Mouse (Mus musculus) ovary, adult 18-20 months (tissue): ENCODE measurements around the gene Cfap58.

Experiments
- DNase-seq: peaks from one replicate; pipeline ENCODE4 v3.0.0; 2022; ENCODE audit warnings: low spot score, mixed read lengths

Gene Cfap58

DNA sequence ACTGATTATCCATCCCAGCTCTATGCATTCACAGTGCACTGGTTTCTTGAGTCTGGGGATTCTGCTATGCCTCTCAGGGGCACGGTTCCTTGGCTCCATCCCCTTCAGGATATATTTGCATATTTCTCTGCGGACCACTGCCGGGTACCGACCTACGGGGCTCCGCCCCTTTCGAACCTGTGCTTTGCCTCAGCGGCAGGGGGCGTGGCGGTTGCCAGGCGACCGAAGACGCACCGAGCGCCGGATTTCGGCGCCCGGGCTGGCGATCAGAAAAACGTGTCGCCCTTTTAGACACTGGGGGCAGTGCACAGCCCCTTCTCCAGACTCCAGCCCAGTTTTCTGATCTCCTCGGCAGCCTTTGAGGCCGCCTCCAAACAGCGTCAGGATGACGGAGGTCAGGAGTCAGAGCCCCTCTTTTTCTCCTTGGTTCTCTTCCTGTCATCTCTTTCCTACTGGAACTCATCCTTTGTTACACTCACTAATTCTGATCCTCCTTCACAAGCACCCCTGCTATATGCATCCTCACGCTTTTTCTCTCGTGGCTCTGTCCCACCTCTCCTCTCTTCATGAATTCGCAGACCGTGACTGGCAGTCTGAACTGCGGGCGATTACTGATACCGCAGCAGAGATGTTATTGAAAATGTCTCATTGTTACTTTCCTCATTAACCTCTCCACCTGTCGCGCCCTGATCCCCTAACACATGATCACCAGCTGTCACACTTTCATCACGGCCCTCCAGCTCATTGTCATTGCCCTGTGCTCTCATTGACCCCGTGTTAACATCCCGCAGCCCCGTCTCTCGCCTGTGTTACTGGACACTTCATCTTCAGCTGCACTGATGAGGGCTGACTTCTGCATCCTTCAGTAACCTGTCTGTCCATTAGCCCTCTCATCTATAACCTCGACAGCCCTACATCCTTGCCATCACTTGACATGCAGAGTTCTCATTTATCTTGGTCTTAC, at the start of gene Cfap58:
Cfap58 (plus strand) TSS at position 233 of the 964 bp plus-strand sequence.
- peak; percentile 39 for DNase-seq

DNA sequence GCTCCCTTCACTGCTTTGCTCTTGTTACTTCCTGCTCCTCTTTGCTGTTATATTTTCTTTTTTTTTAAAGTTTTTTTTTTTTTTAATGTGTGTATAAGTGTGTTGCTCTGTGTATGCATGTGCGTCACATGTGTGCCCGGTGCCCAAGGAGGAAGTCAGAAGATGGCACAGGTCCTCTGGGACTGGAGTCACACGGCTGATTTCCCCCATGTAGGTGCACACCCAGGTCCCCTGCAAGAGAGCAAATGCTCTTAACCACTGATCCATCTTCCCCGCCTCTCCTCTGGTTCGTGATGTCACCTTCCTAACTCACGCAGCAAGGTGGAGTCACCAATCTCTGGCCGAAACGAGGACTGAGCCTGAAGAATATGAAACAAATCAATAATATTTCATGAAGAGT, 49.4 kb upstream of the Cfap58 start:
- DNase-seq, result no peak

DNA sequence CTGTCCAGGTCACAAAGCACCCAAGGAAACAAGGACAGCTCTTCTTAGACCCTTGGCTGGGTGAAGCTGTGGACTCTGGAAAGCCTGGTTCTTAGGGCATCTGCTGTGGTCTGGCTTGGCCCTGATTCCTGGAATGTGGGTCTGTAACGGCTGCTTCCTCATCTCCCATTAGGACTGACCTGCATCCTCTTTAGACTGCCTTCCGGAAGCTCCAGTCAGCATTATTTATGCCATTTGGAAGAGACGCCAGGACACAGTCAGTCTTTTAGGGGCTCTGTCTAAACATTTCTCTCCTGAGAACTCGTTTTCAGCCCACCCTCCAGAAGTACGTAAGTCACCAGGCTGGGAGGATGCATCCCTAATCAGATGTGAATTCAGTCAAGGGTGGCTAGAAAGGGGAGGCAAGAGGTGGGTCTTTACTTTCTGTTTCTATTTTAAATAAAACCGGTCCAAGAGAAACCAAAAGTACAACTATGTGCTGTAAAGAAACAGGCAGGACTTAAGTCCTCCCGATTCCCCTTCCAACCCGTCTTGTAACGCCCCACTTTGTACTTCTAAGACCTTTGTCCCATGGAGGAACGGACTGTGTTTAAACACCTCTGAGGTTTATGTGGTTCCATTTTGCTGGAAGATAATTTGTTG, 46.9 kb upstream of the Cfap58 start:
- no peak for DNase-seq

DNA sequence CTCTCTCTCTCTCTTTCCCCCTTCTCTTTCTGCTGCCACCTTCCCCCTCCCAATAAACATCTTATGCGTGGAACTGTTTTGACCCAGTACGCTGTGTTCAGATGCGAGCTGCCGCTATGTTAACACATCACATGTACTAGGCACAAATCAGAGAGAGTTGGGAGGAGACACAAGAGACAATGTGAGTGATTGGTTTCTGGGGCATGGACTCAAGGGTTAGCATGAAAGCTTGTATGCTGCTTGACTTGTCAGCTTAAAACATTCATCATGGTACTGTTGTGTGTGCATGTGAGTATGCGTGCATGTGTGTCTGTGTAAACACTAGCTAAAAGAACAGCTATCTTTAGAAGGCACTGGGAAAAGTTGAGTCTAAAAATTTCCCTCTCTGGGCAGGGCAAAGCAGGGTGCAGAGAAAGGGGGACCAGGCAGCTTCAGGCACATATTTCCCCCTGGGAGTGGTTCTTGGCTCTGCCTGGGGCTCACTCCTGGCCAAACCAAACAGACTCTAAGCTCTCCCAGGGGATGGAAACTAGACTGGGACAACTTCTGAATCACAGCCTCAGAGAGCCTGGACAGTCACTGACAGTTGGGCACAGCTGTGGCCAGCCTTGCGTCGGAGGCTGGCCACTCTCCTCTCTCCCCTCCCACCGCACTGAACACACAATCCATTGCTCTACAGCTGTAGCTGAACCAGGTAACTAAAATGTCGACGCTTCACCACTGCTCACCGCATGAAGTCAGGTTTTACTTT, 45.7 kb upstream of the Cfap58 start:
- DNase-seq, result no peak

DNA sequence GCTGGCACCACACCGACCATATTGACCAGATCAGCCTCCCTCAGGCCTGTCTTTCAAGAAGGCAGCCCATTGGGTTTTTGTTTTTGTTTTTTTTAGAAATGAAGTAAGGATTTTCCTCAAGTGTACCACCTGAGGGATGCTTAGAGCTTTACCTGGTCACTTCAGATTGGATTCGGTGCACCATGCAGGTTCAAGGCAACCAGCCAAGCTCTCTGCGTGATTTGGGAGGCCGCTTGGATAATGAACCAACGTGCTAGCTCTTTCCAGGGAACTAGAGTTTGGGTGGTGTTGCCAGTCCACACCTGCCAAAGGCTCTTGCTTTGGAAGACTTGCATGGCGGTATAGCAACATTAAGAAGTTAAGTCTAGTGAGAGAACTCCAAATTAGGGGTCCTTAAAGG, 44.4 kb upstream of the Cfap58 start:
- DNase-seq, result no peak

DNA sequence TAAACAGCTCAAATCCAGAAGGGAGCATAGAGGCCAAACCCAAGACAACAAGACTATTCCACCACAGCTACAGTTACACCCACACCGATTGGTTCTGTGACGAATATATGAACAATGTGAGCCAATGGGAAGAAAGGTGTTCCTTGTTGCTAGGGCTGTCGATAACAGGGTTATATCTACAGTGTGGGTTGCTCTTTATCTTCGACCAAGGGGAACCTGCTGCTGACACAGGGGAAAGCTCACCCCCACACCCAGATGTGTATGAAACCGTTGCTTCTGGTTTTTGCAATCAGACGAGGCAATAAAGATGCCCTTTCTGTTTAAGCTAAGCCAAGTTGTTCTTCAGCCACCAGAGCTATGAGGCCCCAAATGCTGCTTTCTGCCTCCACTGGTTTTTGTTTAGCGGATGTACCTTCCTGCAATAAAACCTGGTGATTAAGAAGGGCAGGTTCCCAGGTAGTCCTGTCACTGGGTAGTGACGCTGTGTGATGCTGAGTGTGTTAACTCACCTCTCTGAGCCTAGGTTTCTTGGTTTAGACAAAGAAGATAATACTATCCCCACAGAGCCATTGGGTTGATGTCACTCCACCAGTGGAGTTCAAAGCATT, 38.9 kb upstream of the Cfap58 start:
- DNase-seq, result no peak

DNA sequence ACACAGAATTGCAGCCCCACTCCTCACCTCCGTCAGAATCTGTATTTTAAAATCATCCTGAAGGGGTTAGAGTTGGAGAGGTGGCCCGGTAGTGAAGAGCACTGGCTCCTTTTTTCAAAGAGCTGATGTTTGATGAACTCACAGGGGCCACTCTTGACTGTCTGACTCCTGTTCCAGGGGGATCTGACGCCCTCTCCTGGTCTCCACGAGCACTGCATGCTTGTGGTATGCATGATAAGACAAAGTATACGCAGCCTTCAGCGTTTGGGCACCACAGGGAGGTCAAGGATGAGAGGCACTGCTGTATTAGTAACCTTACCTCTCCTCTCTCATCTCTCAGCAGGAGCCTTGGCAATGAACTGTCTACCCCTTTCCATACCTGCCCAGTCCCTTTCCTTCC, 37.5 kb upstream of the Cfap58 start:
- DNase-seq, result no peak

DNA sequence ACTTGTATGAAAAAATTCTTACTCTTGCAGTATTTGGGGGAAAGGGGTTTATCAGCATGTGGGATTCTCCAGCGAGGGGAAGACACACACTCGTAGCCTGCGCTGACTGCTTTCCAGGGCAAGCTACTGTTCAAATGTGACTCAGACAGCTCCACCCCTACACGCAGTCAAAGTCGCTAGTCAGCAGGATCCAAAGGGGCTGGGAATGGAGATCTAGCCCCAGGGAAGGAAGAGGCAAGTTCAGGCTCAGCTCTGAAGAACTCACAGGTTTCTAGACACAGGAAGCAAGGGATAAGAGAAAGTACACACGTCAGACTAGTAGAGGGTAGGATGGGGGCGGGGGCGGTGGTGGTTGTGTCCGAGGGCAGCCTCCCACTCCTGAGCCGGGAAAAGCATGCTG, 36.9 kb upstream of the Cfap58 start:
- DNase-seq, result no peak

DNA sequence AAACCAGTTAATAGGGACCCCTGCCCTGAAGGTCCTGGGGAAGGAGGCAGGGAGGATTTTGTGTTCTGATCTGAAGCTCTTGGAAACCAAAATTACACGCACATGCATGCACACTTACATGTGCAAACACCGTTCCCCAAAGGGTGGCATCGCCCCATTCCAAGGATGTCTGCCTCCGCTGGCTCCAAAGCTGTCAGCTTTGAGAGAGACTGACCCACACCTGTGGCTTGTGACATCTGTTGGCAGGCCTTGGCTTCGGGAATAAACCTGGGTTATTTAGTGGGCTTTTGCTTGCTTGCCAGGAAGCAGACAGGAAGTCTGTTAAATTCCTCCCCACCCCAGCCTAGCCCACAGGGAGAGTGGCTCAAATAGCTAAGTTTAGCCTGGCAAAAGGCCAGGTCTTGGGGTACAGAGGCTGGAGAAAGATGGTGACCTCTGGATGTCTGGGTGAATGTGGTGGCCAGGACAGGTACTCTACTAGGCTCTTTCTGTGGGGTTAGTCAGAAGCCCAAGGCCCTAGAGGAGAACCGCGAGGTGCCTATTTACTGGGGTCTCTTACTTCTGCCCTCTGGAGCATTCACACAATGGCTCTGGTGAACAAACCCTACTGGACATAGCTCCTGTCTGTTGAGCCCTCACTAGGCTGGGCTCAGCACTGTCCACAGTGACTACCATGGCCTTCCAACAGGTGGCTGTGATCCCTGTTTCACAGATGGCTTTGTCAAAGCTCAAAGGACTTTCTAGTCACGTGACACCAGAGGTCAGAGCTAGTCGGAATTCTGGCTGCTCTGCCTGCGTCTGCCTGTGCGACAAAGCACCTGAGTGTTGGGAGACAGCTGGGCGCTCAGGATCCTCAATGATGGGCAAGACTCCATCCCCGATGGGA, 34.9 kb upstream of the Cfap58 start:
- DNase-seq, result no peak

DNA sequence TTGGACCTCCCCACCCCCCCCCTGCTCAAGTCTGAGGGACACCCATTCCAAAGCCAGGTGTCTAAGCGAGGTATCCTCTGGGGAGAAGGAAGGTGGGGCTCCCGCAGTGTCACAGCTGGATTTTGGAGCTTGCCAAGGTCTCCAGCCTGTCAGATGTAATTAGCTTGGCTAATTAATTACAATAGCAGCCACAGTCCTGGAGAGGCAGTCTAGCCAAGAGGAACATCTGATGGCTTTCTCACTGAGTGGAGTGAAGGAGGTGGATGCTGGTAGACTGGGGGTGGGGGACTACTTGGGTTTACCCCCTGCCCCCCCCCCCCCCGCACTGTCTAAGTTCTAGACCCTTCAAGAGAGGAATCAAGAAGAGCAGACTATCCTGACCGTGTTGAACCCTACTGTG, 33.8 kb upstream of the Cfap58 start:
- no peak for DNase-seq

DNA sequence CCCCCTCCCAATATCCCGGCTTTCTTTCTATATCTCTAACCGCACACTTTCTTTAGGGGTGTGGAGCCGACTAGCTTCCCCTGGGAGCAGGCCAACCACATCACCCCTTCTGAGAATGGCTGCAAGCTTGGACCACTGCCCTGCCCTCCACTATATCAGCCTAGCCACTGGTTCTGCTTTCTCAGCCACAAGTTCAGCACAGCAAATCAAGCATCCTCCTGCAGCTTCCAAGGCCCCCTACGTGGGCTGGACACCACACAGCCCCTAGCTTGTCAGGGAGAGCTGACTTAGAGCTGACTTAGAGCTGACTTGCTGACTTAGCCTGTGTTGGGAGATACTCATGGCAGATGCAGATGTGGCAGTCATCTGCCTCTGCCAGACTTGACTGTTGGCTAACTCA, 32.4 kb upstream of the Cfap58 start:
- DNase-seq, result no peak

DNA sequence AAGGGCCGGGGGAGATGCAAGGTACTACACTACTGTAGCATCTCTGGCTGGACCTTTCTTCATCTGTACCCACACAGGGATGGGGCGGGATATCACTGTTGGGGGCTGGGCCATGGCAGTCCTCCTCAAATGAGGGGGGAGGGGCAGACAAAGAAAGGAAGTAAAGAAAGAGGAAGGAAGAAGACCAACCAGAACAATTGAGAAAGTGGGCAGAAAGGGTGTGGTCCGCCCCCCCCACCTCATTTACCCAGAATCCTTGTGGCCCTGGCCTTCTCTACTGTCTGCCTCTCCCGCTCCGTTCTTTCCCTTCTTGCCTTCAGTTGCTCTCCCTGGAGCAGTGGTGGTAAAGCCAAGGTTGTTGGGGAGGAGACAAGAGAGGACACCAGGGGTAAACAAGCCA, 31.9 kb upstream of the Cfap58 start:
- DNase-seq, result no peak

DNA sequence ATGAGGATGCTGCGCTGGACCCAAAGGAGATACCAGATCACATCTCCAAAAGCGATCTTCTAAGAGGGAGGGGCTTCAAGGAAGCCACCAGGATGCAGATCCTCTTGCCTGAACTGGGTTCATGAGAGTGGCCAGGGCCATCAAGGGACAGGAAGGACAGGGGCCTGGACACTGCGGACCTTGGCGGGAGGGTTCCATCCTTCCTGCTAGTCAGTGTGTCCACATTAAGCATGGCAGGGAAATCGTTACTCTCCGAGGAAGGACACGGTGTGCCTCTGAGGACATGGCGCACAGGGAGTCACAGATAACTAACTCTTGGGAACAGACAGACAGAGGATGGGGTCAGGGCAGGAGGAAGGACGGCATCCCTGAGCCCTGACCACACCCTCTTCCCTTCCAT, 29.9 kb upstream of the Cfap58 start:
- DNase-seq, result no peak

DNA sequence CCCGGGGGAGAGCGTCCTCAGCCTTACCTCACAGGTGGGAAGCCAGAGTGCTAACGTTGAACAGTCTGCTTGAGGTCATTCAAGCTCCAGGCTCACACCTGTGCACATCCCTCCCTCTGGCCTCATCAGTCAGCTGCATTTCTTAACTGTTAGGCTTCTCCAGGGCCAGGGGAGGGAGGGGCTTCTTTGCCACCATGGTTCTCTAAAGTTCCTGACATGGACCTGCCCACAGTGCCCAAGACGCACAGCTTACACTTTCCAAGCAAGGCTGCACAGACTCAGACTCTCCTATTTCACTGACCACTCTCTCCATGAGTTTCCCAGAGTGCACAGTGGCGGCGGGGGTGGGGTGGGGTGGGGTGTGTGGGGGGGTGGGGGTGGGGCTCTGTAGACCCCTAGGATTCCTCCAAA, 28.5 kb upstream of the Cfap58 start:
- DNase-seq, result no peak

DNA sequence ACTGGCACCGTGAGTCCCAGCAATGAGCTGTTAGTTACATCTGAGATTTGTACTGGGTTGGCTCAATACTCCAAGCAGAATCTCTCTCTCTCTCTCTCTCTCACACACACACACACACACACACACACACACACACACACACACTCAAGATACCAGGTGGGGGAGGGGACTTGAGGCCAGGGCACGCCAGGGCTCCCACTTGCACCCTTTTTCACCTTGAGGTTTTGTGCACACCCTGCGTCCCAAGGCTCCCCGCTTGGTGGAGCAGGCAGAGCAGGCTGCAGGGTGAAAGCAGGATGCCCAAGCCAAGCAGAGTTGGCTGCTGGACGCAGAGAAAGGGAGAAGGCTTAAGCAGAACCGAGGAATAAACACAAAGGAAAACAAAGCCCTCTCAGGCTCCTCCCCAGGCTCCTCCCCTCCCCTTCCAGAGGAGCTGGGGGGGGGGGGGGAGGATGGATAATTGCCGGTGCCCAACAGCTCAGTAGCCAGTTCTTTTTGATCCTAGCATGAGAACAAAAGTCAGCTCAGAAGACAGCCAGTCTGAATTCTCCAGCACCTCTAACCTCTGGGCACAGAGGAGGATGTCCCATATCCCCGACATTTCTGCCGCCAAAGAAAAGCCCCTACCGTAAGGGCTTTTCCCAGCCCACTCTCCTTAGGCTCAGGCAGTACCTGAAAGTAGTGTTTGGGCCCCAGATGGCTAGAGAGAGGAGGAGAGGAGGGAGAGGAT, 27.9 kb upstream of the Cfap58 start:
- DNase-seq, result peak; percentile 22

DNA sequence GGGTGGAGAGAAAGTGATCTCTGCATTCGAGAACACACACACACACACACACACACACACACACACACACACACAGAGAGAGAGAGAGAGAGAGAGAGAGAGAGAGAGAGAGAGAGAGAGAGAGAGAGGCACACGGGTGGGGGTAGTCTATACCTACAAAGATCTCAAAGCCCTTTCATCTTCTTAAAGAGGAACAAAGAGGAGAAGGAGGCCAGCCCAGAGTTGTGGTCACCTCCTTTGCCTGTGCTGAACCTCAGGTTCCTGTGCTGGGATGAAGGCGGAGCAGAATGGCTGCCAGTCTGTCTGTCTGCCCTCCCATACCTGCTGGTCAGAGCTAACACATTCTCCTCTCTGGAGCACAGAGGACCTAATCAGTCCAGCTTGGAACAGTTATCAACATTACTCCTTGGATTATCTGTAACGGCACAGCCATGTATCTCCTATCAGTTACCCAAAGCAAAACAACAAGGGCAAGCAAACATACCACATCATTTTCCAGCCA, 27.3 kb upstream of the Cfap58 start:
- no peak for DNase-seq

DNA sequence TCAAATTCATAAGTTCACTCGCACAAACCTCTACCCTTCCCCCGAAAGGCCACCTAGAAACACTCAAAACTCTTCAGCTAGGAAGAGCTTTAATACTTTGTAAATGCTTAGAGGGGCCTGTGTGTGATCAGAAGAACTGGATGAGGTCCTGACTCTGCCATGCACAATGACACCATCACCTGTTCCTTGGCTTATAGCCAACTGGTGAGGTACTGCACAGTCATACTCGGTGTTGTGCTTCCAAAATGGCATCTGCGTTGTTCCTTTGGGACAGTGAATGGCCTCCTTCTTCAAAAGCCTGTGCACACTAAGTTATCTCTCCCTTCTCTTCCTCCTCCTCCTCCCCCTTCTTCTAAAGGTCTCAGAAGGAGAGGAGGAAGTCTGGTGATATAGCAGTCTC, 26.7 kb upstream of the Cfap58 start:
- DNase-seq, result no peak

DNA sequence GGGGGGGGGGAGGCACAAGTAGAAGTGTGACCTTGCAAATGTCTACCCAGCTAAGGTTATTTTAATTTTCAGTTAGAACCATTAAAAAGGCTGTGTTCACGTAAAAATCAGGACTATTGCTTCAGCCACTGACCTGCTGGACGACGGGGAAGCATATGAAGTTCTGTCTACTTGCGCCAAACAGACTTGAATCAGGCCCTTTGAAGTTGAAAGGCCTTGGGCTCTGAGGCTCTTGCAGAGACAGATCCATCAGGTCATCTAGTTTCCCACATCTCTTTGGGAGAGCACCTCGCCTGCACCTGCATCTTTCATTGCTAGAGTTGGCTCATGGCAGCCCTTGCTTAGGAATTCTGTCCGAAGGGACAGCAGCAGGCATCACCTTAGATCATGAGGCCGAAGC, 24.1 kb upstream of the Cfap58 start:
- no peak for DNase-seq

DNA sequence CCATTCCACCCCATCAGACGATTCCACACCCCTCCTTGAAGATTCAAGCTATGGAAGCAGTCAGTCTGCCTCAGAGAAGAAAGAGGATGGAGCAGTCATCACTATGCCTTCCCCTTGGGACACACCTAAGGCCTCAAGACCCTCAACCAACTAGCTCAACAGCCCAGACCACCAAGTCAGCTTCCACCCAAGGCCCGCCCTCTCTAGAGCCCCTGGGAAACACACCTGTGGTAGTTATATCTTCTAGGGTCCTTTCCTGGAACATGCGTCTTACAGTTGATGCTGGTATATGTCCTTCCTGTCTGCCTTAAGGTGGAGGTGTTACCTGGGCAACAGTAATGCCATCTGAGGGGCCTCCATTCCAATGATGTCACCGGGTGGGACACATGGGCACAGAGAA, 23.3 kb upstream of the Cfap58 start:
- DNase-seq, result no peak

DNA sequence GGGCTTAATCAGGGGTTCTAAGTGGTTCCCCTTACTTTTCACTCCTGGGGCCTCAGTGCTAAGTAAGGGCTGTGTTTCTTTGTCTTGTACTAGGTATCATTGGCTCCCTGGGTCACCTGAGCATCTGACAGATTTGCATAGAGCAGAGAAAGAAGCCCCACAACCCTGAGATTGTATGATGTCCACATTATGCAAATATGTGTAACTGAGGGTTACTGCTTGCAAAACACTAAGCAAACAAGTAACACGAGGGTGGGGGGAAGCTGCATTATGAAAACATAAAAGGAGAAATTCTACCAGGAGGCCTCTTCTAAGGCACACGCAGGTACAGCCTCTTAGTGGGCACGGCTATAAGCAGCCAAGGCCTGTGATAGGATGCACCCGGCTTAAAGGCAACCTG, 22.2 kb upstream of the Cfap58 start:
- no peak for DNase-seq
